Mouse (Mus musculus): ENCODE results near the gene Lim2.

Gene Lim2

DNA sequence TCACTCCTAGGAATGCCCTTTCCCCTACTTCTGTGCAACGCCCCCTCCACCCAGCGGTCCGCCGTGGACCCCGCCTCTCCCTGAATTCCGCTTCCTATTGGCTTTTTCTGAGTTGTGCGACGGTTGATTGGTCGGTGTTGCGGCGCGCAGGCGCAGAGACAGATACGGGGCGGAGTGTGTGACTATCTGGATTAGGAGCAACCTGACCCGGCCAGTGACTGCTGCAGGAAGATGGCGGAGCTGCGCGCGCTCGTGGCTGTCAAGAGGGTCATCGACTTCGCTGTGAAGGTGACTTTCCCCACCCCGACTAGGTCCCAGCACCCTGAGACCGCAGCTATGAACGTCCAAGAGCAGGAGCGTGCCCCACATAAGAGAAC lies 16.4 kb downstream of the Lim2 start, which contains the start of the genes Etfb and Gm45233:
Etfb (plus strand) TSS at position 167 of the 377 bp plus-strand sequence.
Gm45233 (plus strand) TSS at position 212 of the 377 bp plus-strand sequence.
- DNase-seq (ENCODE audit: low spot score) = peak; percentile 96

DNA sequence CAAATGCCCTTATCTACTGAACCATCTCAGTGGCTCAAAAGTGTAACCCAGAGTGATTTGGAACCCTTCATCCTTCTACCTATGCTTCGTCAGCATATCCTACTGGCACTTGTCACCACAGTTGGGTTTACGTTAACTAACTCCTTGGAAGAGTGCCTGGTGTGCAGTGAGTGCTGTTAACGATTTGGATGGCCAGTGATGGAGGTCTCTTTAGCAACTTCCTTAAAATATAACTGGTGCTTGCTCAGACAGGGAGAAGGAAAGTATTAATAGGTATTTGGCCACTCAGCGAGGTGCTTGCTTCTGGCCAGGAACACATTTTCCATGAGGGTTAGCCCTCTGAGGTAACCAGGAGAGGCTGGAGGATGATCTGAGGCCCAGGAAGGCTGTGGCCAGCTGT lies 20.3 kb downstream of the Lim2 start:
- no peak for DNase-seq (ENCODE audit: low spot score)

DNA sequence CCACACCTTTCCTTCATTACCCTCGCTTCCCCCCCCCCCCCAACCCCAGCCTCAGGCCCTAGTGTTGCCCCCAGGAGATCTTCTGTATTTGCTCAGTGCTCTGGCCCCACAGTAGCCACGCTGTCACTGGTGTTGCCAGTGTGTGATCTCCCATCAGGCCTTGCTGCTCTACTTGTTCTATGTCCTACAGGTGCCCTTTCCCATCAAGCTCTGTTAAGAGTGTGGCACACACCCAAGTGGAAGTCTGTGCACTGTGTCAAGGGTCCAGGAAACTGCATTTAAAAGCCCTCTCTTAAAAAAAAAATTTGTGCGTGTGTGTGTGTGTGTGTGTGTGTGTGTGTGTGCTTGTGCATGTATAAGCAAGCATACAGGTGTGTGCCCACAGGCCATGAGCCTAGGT lies 20.8 kb downstream of the Lim2 start:
- DNase-seq (ENCODE audit: low spot score) = no peak

DNA sequence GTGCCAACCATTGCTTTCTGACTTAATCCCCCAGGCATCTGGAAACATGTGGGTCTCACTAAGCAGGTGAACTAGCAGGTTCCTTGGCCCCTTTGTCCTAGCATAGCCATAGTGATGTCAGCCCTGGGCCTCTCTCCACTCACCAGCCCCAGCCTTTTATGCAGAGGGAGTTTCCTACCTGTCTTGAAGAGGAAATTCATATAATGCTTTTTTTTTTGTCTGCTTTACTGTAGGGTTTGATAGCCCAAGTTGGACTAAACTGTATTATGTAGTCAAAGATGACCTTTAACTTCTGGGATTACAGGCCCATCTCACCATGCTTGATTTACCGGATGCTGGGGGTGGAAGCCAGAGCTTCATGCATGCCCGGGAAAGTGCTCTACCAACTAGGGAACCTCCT lies 22.3 kb downstream of the Lim2 start:
- no peak for DNase-seq (ENCODE audit: low spot score)

DNA sequence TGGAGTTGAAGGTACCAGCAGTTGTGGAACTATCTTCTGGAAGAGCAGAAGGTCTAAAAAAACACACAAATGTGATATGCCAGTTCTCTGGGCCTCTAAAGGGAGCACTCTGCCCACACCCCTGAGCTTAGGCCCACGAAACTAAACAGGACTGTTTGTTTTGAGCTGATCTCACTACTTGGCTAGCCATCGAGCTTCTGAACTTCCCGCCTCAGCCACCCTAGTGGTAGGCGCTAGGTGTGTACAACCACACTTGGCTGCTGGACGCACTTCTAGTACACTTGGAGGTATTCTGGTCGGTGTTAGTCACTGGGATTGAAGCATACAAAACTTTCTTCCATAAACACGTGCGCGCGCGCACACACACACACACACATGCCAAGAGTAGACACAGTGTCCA lies 24.3 kb downstream of the Lim2 start:
- no peak for DNase-seq (ENCODE audit: low spot score)

DNA sequence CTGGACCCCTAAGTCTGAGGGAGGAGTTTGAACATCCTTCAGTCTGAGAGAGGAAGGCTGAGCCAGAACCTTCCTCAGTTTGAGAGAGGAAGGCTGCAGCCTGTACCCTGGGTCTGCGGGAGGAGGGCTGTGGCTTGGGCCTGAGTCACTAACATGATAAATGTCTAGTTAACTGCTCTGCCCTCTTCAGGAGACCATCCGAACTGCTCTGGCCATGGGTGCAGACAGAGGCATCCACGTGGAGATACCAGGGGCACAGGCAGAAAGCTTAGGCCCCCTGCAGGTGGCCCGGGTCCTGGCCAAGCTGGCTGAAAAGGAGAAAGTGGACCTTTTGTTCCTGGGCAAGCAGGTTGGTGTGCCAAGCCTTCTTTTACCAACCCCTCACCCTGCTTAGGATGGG lies 25.1 kb downstream of the Lim2 start:
- DNase-seq (ENCODE audit: low spot score) = no peak

DNA sequence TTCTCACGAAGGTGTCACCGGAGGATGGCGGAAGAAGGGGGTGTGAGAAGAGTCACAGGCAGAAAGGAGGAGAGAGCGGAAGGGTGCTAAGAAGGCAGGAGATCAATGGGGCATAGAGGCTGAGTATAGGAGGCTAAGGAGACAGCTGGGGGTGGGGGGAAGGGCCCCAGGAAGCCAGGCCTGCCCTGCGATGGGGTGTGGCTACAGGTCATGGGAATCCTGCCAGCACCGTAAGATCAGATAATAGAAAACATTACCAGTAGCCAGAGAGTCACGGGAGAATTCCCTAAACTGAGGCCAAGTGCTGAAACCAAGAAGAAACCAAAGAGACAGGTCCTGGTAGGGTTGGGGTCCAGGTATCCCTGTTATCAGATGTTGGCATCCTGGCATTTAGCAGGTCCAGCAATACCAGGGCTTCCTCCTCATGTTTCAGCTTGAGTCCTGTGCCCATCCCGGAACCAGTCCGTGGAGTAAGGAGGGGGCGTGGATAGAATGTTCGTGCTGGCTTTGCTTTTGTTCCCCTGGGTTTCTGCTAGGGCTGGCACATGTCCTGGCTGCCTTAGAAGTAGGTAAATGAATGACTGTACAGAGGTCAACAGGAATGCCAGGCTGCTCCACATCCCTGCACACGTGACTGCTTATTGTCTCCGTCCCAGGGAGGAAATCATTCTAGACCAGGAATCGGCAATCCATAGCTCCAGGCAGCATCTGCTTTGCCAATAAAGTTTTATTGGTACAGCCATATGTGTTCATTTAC lies 26.3 kb downstream of the Lim2 start:
- DNase-seq (ENCODE audit: low spot score) = no peak

DNA sequence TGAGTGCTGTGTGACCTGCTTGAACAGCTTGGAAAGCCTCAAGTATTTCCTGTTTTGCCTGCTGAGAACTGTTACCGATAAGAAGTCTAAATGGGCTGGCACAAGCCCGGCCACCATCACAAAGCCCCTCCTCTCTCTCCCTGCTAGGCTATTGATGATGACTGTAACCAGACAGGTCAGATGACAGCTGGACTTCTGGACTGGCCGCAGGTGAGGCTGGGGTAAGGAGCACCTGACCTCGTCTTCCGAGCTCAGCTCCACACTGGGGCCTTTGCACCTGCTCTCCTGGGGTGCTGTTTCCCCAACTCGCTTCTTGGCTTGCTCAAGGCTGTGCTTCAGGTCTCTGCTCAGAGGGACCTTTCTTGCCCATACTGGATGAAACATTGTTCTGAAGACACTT lies 26.9 kb downstream of the Lim2 start:
- no peak for DNase-seq (ENCODE audit: low spot score)

DNA sequence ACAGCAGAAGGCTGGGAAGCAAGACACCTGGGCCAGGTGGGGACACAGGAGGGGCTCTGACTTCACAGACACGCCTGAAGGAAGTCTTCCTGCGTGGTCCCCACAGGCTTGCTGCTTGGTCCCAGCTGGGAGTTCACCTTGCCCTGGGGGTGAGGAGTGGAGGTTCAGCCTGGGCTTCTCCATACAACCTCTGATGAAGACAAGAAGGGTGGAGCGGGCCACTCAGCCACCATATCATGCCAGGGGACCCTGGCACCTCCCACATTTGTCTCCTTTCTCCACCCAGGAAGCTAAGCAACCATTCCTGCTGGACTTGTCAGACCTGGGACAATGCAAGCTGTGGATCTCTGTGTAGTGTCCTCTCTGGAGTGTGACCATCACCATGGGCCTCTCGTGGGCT lies 35.4 kb downstream of the Lim2 start, which contains the start of gene Vsig10l:
Vsig10l (plus strand) TSS at position 301 of the 400 bp plus-strand sequence.
- no peak for DNase-seq (ENCODE audit: low spot score)

DNA sequence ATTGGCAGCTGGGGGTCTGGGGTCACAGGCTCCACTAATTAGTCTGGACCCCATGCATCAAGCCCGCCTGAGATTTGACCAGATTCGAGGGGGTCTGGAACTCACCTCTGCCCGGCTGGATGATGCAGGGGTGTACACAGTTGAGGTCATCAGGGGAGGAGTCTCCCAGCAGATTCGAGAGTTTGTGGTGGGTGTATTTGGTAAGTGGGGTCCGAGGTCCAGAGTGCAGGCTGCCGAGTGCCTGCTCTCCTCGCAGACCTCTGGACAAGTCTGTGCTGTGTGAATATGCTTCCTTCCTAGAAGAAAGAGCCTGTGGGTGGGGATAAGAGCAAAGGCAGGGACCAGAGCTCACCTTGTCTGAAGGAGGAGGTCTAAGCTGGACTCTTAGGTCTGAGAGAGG lies 36.5 kb downstream of the Lim2 start:
- DNase-seq (ENCODE audit: low spot score) = no peak

DNA sequence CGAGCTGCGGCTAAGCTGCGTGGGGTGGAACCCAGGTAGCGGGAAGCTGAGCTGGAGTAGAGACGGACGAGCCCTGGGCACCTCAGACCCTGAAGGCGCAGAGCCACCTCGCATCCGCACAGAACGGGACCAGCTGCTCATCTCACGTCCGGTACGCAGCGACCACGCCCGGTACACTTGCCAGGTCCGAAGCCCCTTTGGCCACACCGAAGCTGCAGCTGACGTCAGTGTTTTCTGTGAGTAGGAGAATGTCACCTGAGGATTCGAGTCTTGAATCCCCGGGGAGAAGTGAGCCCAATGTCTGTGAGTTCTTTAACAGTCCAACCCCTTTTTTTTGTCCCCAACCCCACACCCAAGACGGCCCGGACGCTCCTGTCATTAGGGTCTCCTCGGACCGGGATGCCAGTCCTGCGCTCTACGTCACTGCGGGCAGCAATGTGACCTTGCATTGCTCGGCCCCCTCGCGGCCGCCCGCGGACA lies 37.4 kb downstream of the Lim2 start:
- DNase-seq (ENCODE audit: low spot score) = peak; percentile 62

DNA sequence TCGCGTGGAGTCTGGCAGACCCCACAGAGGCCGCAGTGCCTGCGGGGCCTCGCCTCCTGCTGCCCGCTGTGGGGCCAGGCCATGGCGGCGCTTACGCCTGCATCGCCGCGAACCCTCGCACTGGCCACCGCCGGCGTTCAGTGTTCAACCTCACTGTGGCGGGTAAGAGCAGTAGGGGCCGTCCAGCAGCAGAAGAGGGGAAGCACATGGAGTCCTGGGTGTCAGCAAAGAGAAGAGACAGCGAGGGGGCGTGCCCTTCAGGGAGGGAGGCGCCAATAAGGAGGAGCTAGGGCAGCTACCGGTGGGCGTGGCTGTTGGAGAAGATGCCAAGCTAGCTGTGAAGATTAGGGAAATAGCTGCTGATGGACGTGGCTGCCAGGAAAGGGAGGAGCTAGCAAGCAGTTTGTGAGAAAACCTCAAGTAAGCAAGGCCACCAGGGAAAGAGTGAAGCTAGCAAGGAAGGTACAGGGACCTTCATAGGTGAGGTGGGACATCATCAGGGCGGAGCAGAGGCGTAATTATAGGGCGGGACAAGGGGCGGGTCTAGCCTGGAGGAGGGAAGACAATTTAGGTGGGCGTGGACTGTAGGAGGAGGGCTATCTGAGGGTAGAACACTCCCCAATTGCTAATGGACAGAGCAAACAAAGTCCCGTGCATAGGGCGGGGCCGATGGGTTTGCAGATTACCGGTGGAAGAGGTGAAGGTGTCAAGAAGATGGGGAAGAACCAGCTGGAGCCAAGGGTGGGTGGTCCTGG lies 38.1 kb downstream of the Lim2 start:
- peak; percentile 90 for DNase-seq (ENCODE audit: low spot score)

DNA sequence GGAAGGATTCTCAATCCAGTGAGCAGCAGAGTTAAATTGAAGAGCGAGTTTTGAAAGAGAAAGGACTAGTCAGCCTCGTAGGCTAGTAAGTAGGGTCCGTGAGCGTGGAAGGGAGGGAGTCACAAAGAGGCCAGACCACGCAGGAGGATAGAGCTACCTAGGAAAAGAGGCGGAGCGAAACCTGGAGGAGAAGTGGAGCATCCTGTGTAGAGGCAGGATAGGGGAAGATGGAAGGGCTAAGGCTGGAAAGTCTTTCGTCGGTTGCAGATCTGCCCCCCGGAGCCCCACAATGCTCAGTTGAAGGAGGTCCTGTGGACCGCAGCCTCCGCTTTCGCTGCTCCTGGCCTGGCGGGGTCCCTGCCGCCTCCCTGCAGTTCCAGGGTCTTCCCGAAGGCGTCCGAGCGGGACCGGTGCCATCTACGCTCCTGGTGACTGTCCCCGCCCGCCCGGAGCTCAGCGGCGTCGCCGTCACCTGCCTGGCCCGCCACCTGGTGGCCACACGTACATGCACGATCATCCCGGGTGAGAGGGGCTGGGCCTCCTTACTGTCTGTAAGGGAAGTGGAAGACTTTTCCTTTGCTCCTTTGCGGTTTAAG lies 38.7 kb downstream of the Lim2 start:
- peak; percentile 85 for DNase-seq (ENCODE audit: low spot score)

DNA sequence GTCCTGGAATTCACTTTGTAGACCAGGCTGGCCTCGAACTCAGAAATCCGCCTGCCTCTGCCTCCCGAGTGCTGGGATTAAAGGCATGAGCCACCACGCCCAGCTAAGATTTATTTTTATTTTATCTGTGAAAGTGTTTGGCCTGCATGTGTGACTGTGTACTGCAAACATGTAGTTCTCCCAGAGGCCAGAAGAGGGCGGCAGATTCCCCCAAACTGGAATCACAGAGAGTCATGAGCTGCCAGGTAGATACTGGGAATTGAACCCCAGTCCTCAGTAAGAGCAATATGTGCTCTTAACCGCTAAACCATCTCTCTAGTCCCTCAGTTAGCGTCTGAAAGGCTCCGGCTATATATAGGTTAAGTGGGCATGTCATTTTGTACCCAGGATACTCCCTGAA lies 42.9 kb downstream of the Lim2 start:
- peak; percentile 67 for DNase-seq (ENCODE audit: low spot score)

DNA sequence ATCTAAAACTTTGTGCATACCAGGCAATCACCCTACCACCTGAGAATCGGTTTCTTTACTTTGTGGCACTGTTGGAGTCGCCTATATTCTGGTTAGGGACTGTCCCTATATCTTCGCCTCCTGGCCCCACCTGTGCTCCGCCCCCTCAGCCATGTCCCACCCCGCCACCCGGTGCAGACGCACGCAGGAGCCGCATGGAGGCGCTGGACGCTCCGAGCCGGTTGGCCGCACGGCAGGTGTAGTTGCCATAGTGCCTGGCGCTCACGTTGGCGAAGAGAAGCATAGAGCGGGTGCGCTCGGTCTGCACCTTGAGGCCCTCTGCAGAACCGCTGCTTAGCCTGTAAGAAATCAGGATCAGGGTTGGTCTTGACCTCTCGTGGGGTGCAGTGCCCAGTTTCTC lies 48.2 kb downstream of the Lim2 start:
- DNase-seq (ENCODE audit: low spot score) = peak; percentile 20

DNA sequence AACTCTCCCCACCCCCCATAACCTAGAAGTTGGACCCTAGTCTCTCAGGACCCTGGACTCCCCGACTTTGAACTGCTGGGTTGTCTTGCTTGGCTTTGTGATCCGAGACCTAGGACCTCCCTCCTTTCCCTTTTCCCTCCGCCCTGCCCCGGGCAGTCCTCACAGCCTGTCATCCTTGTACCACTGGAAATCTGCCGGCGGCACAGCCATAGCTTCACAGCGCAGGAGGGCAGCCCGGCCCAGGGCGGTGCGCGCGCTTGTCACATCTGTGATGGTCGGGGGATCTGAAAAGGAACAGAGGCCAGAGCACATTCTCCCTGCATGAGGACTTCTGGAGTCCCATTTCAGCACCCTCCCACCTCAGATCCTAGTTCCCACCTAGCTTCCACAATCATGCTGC lies 48.9 kb downstream of the Lim2 start:
- DNase-seq (ENCODE audit: low spot score) = peak; percentile 29

DNA sequence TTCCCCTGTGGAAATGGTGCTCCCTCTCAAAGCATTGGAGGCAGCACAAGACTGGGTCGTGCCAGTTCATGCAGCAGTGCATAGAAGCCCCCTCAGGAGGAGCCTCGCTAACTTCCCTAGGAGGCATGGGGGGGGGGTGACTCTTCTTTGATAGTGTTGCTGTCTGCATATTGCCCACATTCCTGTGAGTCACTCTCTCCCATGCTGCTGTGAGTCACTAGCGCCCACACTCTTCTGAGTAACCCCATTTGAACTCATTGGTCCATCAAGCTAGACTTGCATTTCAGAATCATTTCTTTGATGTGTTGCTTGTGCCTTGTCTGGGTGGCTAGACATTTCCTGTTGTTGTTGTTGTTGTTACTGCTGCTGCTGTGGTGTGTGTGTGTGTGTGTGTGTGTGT lies 53.7 kb downstream of the Lim2 start:
- no peak for DNase-seq (ENCODE audit: low spot score)

DNA sequence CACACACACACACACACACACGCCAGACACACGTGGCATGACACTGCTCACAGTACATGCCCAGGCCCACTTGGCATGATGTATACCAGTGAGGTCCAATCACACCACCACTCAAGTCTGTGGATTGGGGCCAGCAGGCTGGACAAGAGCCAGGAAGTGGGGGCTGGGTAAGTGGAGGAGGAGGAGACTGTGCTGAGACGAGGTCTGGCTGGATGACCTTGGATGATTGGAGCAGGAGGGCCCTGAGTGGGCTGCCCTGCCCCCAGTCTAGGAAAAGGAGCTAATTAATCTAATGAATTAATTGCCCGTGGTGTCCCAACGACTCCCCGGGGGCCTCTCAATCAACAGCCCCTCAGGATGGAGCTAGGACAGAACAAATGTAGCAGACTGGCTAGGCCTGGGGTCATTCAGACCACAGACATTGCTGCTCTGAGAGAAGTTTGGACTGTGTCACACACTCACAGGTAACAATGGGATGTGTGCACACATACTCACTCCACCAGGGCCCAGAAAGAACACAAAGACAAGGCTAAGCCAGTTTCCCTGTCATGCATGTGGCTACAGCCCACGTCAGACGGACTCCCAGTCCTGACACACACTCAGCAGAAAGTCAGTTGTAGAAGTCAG lies 54.7 kb downstream of the Lim2 start:
- DNase-seq (ENCODE audit: low spot score) = no peak

DNA sequence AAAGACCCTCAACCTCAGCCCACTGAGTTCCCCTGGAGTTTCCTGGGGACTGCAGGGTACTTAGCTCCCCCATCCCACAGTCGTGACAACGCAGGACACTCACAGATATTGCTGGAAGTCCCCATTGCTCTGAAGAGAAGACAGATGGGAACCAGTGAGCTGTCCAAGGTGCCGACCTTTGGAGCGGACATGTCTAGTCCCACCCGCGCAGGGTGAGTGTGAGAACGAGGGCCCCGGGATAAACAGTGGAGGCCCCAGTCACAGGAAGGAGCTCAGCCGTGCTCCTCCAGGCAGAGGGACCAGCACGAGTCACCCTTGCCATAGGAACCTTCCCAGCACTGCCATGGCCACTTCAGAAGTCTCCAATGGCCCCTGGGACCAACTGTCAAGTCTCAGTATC lies 55.8 kb downstream of the Lim2 start:
- peak; percentile 60 for DNase-seq (ENCODE audit: low spot score)

All from embryo, embryonic 10.5 days (tissue).